Mouse (Mus musculus): ENCODE results near the gene Tpst2.

Gene Tpst2

GRCm38 (mm10) chr5:112280863-112281660, 4.6 kb downstream of the Tpst2 start:
- no peak for DNase-seq (ENCODE audit: low read depth, low spot score)

DNA sequence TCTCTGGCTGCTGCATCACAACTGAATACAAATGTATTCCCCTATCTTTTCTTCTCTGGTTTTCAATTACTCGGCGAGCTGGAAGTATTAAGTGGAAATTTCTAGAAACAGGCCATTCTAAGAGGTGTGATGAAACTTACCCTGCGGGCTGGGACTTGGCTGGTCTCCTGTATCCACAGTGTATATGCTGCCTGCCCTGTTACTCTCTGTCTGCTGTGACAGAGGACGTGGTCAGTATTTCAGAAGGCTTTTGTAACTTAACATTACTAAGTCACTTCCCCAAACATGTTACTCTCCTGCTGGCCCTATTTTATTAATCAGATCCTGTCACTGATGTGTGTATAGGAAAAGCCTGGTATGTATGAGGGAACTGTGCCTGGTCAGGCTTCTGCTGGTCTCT, 5.2 kb downstream of the Tpst2 start:
- no peak for DNase-seq (ENCODE audit: low read depth, low spot score)

- no peak for DNase-seq (ENCODE audit: low read depth, low spot score)
Measured at GRCm38 (mm10) chr5:112282123-112282779, 5.8 kb downstream of the Tpst2 start.

- peak; percentile 27 for DNase-seq (ENCODE audit: low read depth, low spot score)
Measured at GRCm38 (mm10) chr5:112282780-112283482, 6.4 kb downstream of the Tpst2 start.

GRCm38 (mm10) chr5:112283543-112284202, 7.2 kb downstream of the Tpst2 start:
- DNase-seq (ENCODE audit: low read depth, low spot score): peak; percentile 37

DNA sequence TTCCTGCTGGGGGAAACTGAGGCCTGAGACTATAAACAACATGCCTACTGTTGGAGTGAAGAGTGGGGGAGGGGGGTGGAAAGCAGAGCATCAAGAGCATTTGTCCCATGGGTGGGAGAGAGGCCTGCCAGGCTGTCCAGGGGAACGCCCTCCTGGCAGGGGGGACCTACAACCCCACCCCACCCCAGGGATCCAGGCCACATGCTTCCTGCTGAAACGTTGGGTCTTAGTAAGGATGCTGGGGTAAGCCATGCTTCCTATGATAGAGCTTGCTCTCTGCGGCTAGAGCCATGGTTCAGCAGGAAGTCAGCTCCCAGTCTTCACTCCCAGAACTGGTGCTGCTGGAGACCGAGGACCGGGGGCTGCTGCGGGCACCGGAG, 7.7 kb downstream of the Tpst2 start:
- DNase-seq (ENCODE audit: low read depth, low spot score): peak; percentile 8

- peak; percentile 18 for DNase-seq (ENCODE audit: low read depth, low spot score)
Measured at GRCm38 (mm10) chr5:112285548-112286085, 9.1 kb downstream of the Tpst2 start.

DNA sequence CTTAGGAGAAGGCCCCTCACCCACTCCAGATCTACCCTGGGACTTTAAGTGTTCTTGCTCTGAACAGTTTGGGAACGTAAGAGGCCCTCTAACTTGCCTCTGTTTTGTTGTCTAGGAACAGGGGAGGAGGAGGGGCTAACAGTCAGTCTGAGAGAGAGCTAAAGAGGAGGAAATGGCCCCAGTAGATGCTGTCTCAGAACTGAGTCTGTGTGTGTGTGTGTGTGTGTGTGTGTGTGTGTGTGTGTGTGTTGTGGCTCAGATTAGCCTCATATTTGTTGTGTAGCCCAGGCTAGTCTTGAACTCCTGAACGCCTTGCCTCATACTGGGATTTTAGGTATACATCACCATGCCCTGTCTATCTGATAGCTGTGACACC, 10.1 kb downstream of the Tpst2 start:
- no peak for DNase-seq (ENCODE audit: low read depth, low spot score)

DNA sequence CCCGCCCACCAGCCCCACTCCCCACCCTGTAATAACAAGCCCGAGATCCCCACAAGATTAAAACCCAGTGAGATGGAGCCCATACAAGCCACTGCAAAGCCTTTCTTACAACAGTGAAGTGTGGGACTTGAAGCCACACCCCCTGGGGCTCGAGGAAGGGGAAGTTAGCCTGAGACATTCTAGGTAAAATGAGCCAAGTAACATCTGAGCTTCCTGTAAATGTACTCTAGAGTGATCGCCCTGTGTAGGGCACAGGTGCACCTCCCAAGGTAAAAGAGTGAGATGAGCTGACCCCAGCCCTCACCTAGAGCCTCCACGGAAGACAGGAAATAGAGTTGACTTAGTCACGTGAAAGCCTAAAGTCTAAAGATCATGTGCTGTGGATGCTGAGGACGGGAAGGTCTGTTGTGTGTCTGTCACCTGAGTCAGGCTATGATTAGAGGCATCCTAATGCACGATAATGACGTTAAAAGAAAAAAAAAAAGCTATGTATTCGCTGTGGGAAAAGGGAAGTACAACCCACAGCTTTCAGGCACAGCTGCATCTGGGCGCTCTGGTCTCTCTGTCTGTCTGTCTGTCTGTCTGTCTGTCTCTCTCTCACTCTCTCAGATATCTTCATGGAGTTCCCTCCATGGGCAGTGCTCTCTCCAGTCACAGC, 10.6 kb downstream of the Tpst2 start:
- peak; percentile 89 for DNase-seq (ENCODE audit: low read depth, low spot score)

GRCm38 (mm10) chr5:112287652-112288051, 11.2 kb downstream of the Tpst2 start:
- no peak for DNase-seq (ENCODE audit: low read depth, low spot score)

DNA sequence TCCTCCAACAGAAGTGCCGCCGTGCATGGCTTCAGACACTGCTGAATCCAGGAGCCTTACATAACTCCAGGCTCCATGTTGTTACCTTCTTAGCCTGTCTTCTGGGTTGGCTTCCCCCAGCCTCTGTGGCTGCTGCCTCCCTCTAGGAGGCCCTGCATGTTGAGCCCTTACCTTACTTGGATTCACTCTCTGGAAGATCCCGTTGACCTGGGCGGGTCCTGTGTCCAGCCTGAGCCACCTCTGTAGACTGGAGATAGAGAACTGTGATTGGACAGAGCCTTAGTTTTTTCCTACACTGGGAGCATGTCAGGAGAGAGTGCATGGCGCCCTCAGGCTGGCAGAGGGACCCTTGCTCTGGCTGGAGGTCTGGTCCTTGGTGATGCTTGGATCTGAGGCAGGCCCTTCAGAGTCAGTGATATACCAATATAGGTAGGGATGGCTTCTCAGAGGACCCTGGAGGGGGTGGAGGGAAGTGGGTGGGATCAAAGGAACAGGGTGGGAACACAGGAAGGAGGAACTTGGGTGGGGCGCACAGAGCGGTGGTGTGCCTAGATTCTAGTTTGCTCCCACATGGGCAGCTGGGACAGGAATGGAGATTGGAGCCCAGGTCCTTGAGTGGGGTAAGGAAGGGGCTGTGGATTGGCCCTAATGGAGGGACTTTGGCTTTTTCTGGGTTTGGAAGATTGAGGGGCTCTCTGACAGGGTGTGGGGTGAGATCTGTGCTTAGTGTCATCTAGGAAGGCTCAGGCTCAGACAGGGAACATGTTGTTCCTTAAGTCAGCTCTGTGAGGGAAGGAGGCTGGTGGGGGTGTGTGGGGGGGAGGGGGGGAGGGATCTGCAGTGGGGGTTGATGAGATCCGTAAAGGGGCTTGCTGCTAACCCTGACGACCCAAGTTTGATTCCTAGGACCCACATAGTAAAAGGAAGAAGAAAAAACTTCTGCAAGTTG, 12.0 kb downstream of the Tpst2 start:
- peak; percentile 12 for DNase-seq (ENCODE audit: low read depth, low spot score)

- DNase-seq (ENCODE audit: low read depth, low spot score): no peak
Measured at GRCm38 (mm10) chr5:112289236-112289635, 12.7 kb downstream of the Tpst2 start.

DNA sequence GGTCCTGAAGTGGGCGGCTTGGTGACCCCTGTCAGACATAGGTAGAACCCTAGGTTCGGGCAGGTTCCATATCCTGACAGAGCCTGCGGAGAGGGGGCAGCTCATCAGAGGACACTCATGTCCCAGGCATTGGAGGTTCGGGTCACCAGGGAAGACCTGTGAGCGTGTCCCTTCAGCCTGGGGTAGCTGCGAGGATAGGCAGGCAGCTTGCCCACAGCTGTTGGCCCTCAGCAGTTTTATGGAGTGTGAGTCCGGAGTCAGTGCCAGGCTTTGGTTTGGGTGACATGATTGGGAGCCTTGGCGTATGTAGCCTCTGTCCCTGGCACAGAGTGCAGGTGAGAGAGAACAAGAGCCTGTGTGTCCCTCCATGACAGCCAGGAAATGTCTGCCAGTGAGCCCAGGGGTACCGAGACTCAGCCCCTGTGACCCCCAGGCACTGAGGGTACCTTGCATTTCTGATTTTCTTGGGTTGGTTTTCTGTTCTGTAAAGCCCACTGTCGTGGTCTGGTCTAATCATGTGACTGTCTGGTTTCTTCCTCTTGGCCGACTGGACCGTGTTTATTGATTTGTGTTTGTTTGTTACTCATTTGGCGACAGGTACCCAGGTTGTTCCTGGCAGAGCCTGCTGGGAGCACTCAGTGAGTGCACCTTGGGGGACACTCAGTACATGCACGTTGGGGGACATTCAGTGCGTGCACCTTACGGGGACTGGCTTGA, 13.5 kb downstream of the Tpst2 start:
- no peak for DNase-seq (ENCODE audit: low read depth, low spot score)

- DNase-seq (ENCODE audit: low read depth, low spot score): no peak
Measured at GRCm38 (mm10) chr5:112290536-112290880, 14.0 kb downstream of the Tpst2 start.

DNA sequence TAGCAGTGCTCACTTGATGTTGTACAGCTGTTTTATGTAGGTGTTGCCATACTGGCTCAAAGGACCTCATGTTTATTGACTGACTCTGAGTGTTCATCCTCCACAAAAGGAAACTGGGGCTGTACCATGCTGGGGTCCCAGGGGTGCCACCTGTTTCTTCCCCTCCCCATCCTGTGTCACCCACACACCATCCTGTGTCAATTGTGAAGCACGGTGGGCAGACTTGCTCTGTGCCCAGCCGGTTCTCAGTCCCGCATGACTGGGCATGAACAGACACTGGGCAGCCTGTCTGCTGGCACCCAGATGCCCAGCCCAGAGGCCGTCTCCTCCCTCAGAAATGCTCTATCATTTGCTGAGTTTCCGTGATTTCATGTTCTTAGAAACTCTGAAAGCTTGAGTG, 15.4 kb downstream of the Tpst2 start:
- no peak for DNase-seq (ENCODE audit: low read depth, low spot score)

DNA sequence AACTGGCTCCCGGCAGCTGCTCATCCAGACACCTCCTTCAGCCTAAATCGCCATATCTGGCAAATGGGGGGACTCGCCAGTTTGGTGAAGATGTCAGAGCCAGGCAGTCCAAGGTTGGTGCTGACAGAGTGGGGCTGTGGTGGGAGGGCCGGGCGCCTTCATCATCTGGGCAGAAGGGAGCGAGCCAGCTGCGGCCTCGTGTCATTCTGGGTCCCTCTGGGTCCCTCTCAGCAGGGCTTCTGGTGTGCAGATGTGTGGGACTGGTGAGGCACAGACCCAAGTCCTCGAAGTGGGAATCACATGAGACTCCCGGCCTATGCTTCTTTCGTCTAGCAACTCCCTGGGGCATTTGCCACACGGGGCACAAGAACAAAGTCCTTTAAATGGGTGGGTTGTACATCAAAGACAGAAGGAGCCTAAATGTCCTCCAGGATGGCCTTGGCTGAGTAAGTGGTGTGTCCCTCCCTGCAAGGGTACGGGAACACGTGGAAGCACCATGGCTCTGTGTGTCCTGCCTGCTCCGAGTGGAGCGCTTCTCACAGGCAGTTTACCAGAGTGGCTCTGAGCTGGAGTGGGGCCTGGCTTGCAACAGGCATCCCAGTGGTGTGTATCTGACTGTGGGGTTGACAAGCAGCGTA, 16.0 kb downstream of the Tpst2 start:
- no peak for DNase-seq (ENCODE audit: low read depth, low spot score)

GRCm38 (mm10) chr5:112293800-112294199, 17.3 kb downstream of the Tpst2 start:
- DNase-seq (ENCODE audit: low read depth, low spot score): no peak

GRCm38 (mm10) chr5:112294696-112295095, 18.2 kb downstream of the Tpst2 start:
- no peak for DNase-seq (ENCODE audit: low read depth, low spot score)

- no peak for DNase-seq (ENCODE audit: low read depth, low spot score)
Measured at GRCm38 (mm10) chr5:112295162-112295561, 18.7 kb downstream of the Tpst2 start.

Measured in CD4-positive helper T cell, adult 2 months (primary cell).